Mouse (Mus musculus) right cerebral cortex, postnatal 14 days (tissue): ENCODE data around the gene F830045P16Rik.
"Not testable (repeated sequence)": the region's sequence is repeated elsewhere in the genome, so short reads cannot be mapped to it uniquely, and the experiment has no call there.

Source experiments
- DNase-seq: peaks from one replicate; pipeline ENCODE4 v3.0.0; 2022

F830045P16Rik gene

GRCm38 (mm10) chr2:129471905-129472304 is 64.5 kb downstream of the F830045P16Rik start:
- DNase-seq = peak; percentile 8

GRCm38 (mm10) chr2:129470839-129471238 is 65.6 kb downstream of the F830045P16Rik start:
- no peak for DNase-seq

- not testable (repeated sequence) for DNase-seq
These were observed 97.6 kb downstream of the F830045P16Rik start for GRCm38 (mm10) chr2:129438772-129439171.

GRCm38 (mm10) chr2:129435154-129435553 is 101.2 kb downstream of the F830045P16Rik start:
- DNase-seq = no peak

- no peak for DNase-seq
These were observed 112.7 kb downstream of the F830045P16Rik start for GRCm38 (mm10) chr2:129423741-129424140.

GRCm38 (mm10) chr2:129420897-129421561 is 115.4 kb downstream of the F830045P16Rik start:
- no peak for DNase-seq

- no peak for DNase-seq
These were observed 117.0 kb downstream of the F830045P16Rik start for GRCm38 (mm10) chr2:129419361-129419880.

GRCm38 (mm10) chr2:129414593-129414992 is 121.8 kb downstream of the F830045P16Rik start:
- no peak for DNase-seq

- no peak for DNase-seq
These were observed 122.9 kb downstream of the F830045P16Rik start for GRCm38 (mm10) chr2:129413488-129413887.

GRCm38 (mm10) chr2:129411651-129412050 is 124.8 kb downstream of the F830045P16Rik start:
- DNase-seq = no peak

- no peak for DNase-seq
These were observed 126.1 kb downstream of the F830045P16Rik start for GRCm38 (mm10) chr2:129410344-129410743.

- DNase-seq = peak; percentile 88
These were observed 127.9 kb downstream of the F830045P16Rik start for GRCm38 (mm10) chr2:129408476-129408875.
